Mouse (Mus musculus): ENCODE data around the gene Cd247.

DNA sequence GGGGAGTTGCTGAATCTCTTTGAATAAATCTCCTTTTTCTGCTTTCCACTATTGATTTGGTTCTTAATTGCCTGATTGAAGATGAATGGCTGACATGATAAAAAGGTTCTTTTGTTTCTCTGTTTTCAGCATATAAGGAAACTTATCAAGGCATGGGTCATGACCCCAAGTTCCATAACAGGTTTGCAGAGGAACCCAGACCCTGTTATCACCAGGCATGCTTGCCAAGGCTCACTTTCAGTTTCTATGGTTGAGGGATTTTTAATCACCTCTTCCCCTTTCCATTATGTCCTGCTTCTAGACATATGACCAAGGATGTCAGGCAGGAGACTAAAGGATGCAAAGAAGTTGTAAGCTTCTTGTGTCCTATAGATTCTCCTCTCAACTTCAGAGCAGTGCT lies 37.3 kb upstream of the Cd247 start:
- TF ChIP-seq POU5F1 (IDR thresholded peaks at IDR 0.05; ENCODE audit: borderline replicate concordance, low read length) (no peak), CTCF (conservative IDR thresholded peaks at IDR 0.05; ENCODE audit: low read length) (no peak)
